Mouse (Mus musculus) thymus, adult 2 months (tissue): Measurements from ENCODE around the gene Stat4. TPM values are rescaled to one million over a fixed set of nuclear protein-coding genes. Genes with fewer than 3 reads are reported as not detected.
A peak's percentile ranks its signal among the peaks of the same experiment; 100 is the strongest.

Source experiments
- DNase-seq: peaks from one replicate; pipeline ENCODE4 v3.0.0; 2021
- H3K27ac ChIP-seq: fragments of 200-500 bp; 2 replicates; pipeline ENCODE4 v1.5.1; 2012; ENCODE audit warnings: low read length, control low read depth; ENCODE audit not compliant: control insufficient read depth, insufficient read depth
- H3K27me3 ChIP-seq: fragments of 200-500 bp; 2 replicates; pipeline ENCODE4 v1.6.1; 2012; ENCODE audit warnings: mild to moderate bottlenecking, low read length, moderate library complexity, mixed read lengths; ENCODE audit not compliant: control insufficient read depth, insufficient read depth
- H3K36me3 ChIP-seq: fragments of 200-500 bp; 2 replicates; pipeline ENCODE4 v1.6.1; 2012; ENCODE audit warnings: mild to moderate bottlenecking, low read length, moderate library complexity; ENCODE audit not compliant: control insufficient read depth, insufficient read depth
- H3K4me1 ChIP-seq: fragments of 200-500 bp; replicated peaks from 2 replicates; pipeline ENCODE4 v1.6.1; 2012; ENCODE audit warnings: low read length; ENCODE audit not compliant: control insufficient read depth, insufficient read depth
- H3K4me3 ChIP-seq: fragments of 200-500 bp; 2 replicates; pipeline ENCODE4 v1.5.1; 2012; ENCODE audit warnings: mild to moderate bottlenecking, low read length, control low read depth, moderate library complexity; ENCODE audit not compliant: control insufficient read depth, insufficient read depth
- CTCF ChIP-seq: fragments of 200-500 bp; IDR thresholded peaks from 2 replicates; pipeline ENCODE4 v1.5.1; 2012; ENCODE audit warnings: mild to moderate bottlenecking, control low read depth, low read length, moderate library complexity, borderline replicate concordance; ENCODE audit not compliant: control insufficient read depth, poor library complexity, insufficient read depth; ENCODE audit errors: extremely low read depth
- POLR2A ChIP-seq: fragments of 200-500 bp; IDR thresholded peaks from 2 replicates; pipeline ENCODE4 v1.6.1; 2012; ENCODE audit warnings: mild to moderate bottlenecking, low read length, control low read depth, moderate library complexity; ENCODE audit not compliant: control insufficient read depth, poor library complexity, insufficient read depth; ENCODE audit errors: extremely low read depth
- WGBS: fragments of 180-500 bp; shearing (Covaris S2); methylation state at CpG from one replicate; pipeline ENCODE4 v1.1.7; 2018; 5-methylcytosine and 5-hydroxymethylcytosine counted together
- polyA plus RNA-seq: library from polyadenylated mRNA; depleted of rRNA; stranded (reverse); fragments of >200 nt; gene quantifications from 2 replicates; pipeline ENCODE4 v1.2.3, GENCODE M21; 2012

Stat4 gene
- polyA plus RNA-seq, 1 experiment, result 8.8 TPM

- no peak overlapping the region for H3K27ac ChIP-seq
- H3K36me3 ChIP-seq, result no peaks in the 10 kb centered on the region
- no peaks in the 10 kb centered on the region for H3K27me3 ChIP-seq
- H3K4me3 ChIP-seq, result no peak overlapping the region
- DNase-seq, result no peak
- no peak for TF ChIP-seq CTCF
- TF ChIP-seq POLR2A, result no peak
- H3K4me1 ChIP-seq, result no peaks in the 10 kb centered on the region
- 93% methylated on average over 5 of the region's 5 CpGs for WGBS
Measured at GRCm38 (mm10) chr1:51979048-51979447, 7.9 kb upstream of the Stat4 start.

DNA sequence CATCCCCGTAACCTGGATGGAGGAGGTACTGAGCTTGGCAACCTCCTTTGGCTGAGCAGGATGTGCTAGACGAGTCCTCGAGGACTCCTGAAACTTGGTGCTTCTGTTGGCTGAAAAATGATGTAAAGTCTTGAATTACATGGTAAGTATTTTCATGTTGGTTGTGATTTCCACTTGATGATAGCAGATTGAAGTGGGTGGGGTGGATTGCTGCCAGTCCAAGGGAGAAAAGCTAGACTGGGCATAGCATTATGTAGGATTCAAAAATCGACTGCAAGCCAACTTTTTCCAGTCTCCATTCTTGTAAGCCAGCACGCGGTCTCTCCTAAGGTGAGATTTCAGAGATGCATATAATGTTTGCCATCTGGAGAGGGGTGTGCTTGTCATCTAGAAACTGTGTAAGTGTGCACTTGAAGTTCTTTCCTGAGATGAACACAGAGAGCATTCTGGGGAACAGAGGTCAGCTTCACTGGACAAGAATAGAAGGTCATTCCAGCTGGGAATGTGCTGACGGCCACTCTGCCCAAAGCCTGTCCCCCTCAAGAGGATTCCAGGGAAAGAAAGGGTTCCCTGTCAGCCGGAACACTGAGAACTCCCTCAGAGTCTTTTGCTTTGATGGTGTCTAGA, 5.1 kb downstream of the Stat4 start:
- Histone ChIP-seq H3K4me3 (no peak overlapping the region), H3K36me3 (no peaks in the 10 kb centered on the region), H3K4me1 (no peaks in the 10 kb centered on the region), H3K27ac (no peak overlapping the region), H3K27me3 (no peaks in the 10 kb centered on the region)
- WGBS, result 93% methylated on average over 8 of the region's 8 CpGs
- TF ChIP-seq CTCF (no peak), POLR2A (no peak)
- DNase-seq, result no peak

DNA sequence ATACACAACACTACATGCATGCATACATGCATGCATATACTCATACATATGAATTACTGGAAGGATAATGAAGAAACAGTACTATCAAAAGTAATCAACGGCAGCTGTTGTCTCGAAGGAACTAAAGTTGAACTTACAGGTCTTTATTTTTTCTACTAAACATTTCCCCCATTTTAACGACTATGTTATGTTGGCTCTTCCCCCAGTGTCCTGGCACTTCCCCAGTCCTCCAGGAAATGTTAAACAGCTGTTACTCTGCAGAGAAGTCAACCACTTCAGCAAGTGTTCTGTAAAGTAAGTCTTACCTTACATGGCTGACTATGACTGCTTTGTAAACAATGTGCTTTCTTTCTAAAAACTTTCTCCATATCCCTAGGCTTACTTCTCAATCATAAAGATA, 9.1 kb downstream of the Stat4 start:
- TF ChIP-seq CTCF, result no peak
- TF ChIP-seq POLR2A, result no peak
- DNase-seq, result no peak
- 47% methylated on average over 3 of the region's 3 CpGs for WGBS
- H3K36me3 ChIP-seq, result no peaks in the 10 kb centered on the region
- H3K27me3 ChIP-seq, result no peaks in the 10 kb centered on the region
- H3K27ac ChIP-seq, result no peak overlapping the region
- no peaks in the 10 kb centered on the region for H3K4me1 ChIP-seq
- no peak overlapping the region for H3K4me3 ChIP-seq

GRCm38 (mm10) chr1:51996751-51997659, 10.1 kb downstream of the Stat4 start:
- WGBS, result 90% methylated on average over 11 of the region's 11 CpGs
- Histone ChIP-seq H3K27ac (no peak overlapping the region), H3K27me3 (no peaks in the 10 kb centered on the region), H3K4me1 (no peaks in the 10 kb centered on the region), H3K4me3 (no peak overlapping the region), H3K36me3 (no peaks in the 10 kb centered on the region)
- no peak for DNase-seq
- no peak for TF ChIP-seq CTCF
- no peak for TF ChIP-seq POLR2A

GRCm38 (mm10) chr1:51998542-51998941, 11.6 kb downstream of the Stat4 start:
- DNase-seq, result peak; percentile 49
- no peak for TF ChIP-seq CTCF
- TF ChIP-seq POLR2A, result no peak
- WGBS, result 32% methylated on average over 5 of the region's 5 CpGs

DNA sequence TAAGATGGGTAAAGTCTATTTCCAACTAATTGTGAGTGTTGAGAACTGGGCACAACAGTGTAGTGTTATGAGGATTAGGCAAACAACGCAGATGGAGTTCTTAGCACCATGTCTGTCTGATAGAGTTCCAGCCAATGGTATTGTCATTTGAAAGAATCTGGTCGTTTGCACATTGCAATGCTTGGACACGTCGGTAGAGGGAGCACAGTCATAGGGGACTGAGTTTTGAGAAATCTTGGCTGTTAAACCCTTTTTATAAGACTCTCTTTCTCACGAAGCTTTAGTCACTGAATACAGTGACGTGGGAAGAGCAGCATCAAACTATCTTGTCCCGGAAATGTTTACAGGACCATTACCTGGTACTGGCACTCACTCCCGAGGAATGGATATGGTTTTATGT, 17.1 kb downstream of the Stat4 start:
- no peak overlapping the region for H3K4me3 ChIP-seq
- H3K27ac ChIP-seq, result no peak overlapping the region
- TF ChIP-seq CTCF, result no peak
- TF ChIP-seq POLR2A, result no peak
- H3K27me3 ChIP-seq, result no peaks in the 10 kb centered on the region
- H3K4me1 ChIP-seq, result peaks cover 9% of the 10 kb centered on the region
- WGBS, result 8% methylated on average over 8 of the region's 8 CpGs
- no peaks in the 10 kb centered on the region for H3K36me3 ChIP-seq
- DNase-seq, result peak; percentile 86

More at GRCm38 (mm10) chr1:51998542-51998941, 11.6 kb downstream of the Stat4 start:
- H3K27ac ChIP-seq, result no peak overlapping the region
- H3K36me3 ChIP-seq, result no peaks in the 10 kb centered on the region
- H3K27me3 ChIP-seq, result no peaks in the 10 kb centered on the region
- no peaks in the 10 kb centered on the region for H3K4me1 ChIP-seq
- H3K4me3 ChIP-seq, result no peak overlapping the region
